Mouse (Mus musculus): ENCODE results near the gene Aldh1a2. TPM values are rescaled to one million over a fixed set of nuclear protein-coding genes. Genes with fewer than 3 reads are reported as not detected.

Aldh1a2 gene
- polyA plus RNA-seq, 1 experiment: 8.7 TPM

- Histone ChIP-seq H3K36me3 (ENCODE audit: control insufficient read depth, insufficient read depth, low read length) (no peaks in the 10 kb centered on the region), H3K27ac (ENCODE audit: insufficient read depth, low read depth, low read length) (no peak overlapping the region), H3K27me3 (replicated peaks; ENCODE audit: control insufficient read depth, insufficient read depth, low read length) (peaks cover 16% of the 10 kb centered on the region), H3K4me3 (ENCODE audit: insufficient read depth, low read depth, low read length) (no peak overlapping the region), H3K4me1 (ENCODE audit: control insufficient read depth, insufficient read depth, low read length) (no peaks in the 10 kb centered on the region)
- WGBS: 38% methylated on average over 20 of the region's 20 CpGs
- DNase-seq: no peak
- TF ChIP-seq POLR2A (IDR thresholded peaks at IDR 0.05; ENCODE audit: low read depth, low read length): no peak
- TF ChIP-seq CTCF (conservative IDR thresholded peaks at IDR 0.05; ENCODE audit: insufficient read depth, insufficient read length, low read depth, low read length): no peak
Measured at GRCm38 (mm10) chr9:71216996-71217792, 1.6 kb downstream of the Aldh1a2 start.

GRCm38 (mm10) chr9:71217793-71218095 lies 2.2 kb downstream of the Aldh1a2 start:
- WGBS: 77% methylated on average over 5 of the region's 5 CpGs

GRCm38 (mm10) chr9:71219161-71219560 lies 3.6 kb downstream of the Aldh1a2 start:
- WGBS: 92% methylated on average over 4 of the region's 4 CpGs

More at GRCm38 (mm10) chr9:71217793-71218095, 2.2 kb downstream of the Aldh1a2 start:
- no peak for TF ChIP-seq CTCF (conservative IDR thresholded peaks at IDR 0.05; ENCODE audit: insufficient read depth, insufficient read length, low read depth, low read length)
- no peak for TF ChIP-seq POLR2A (IDR thresholded peaks at IDR 0.05; ENCODE audit: low read depth, low read length)
- DNase-seq: no peak
- no peaks in the 10 kb centered on the region for H3K4me1 ChIP-seq (ENCODE audit: control insufficient read depth, insufficient read depth, low read length)
- H3K27ac ChIP-seq (ENCODE audit: insufficient read depth, low read depth, low read length): no peak overlapping the region
- no peak overlapping the region for H3K4me3 ChIP-seq (ENCODE audit: insufficient read depth, low read depth, low read length)
- no peaks in the 10 kb centered on the region for H3K36me3 ChIP-seq (ENCODE audit: control insufficient read depth, insufficient read depth, low read length)
- H3K27me3 ChIP-seq (replicated peaks; ENCODE audit: control insufficient read depth, insufficient read depth, low read length): peaks cover 16% of the 10 kb centered on the region

GRCm38 (mm10) chr9:71220401-71220800 lies 4.8 kb downstream of the Aldh1a2 start:
- no peak for DNase-seq
- peaks cover 13% of the 10 kb centered on the region for H3K27me3 ChIP-seq (replicated peaks; ENCODE audit: control insufficient read depth, insufficient read depth, low read length)
- H3K4me1 ChIP-seq (ENCODE audit: control insufficient read depth, insufficient read depth, low read length): no peaks in the 10 kb centered on the region
- H3K36me3 ChIP-seq (ENCODE audit: control insufficient read depth, insufficient read depth, low read length): no peaks in the 10 kb centered on the region
- H3K27ac ChIP-seq (ENCODE audit: insufficient read depth, low read depth, low read length): no peak overlapping the region
- H3K4me3 ChIP-seq (ENCODE audit: insufficient read depth, low read depth, low read length): no peak overlapping the region
- WGBS: 80% methylated on average over 2 of the region's 2 CpGs
- TF ChIP-seq CTCF (conservative IDR thresholded peaks at IDR 0.05; ENCODE audit: insufficient read depth, insufficient read length, low read depth, low read length): no peak
- TF ChIP-seq POLR2A (IDR thresholded peaks at IDR 0.05; ENCODE audit: low read depth, low read length): no peak

More at GRCm38 (mm10) chr9:71219161-71219560, 3.6 kb downstream of the Aldh1a2 start:
- Histone ChIP-seq H3K36me3 (ENCODE audit: control insufficient read depth, insufficient read depth, low read length) (no peaks in the 10 kb centered on the region), H3K27ac (ENCODE audit: insufficient read depth, low read depth, low read length) (no peak overlapping the region), H3K4me3 (ENCODE audit: insufficient read depth, low read depth, low read length) (no peak overlapping the region), H3K27me3 (replicated peaks; ENCODE audit: control insufficient read depth, insufficient read depth, low read length) (peaks cover 16% of the 10 kb centered on the region), H3K4me1 (ENCODE audit: control insufficient read depth, insufficient read depth, low read length) (no peaks in the 10 kb centered on the region)
- no peak for TF ChIP-seq CTCF (conservative IDR thresholded peaks at IDR 0.05; ENCODE audit: insufficient read depth, insufficient read length, low read depth, low read length)
- TF ChIP-seq POLR2A (IDR thresholded peaks at IDR 0.05; ENCODE audit: low read depth, low read length): no peak
- DNase-seq: no peak

- WGBS: 70% methylated on average over 10 of the region's 10 CpGs
- TF ChIP-seq POLR2A (IDR thresholded peaks at IDR 0.05; ENCODE audit: low read depth, low read length) (no peak), CTCF (conservative IDR thresholded peaks at IDR 0.05; ENCODE audit: insufficient read depth, insufficient read length, low read depth, low read length) (no peak)
- Histone ChIP-seq H3K27ac (ENCODE audit: insufficient read depth, low read depth, low read length) (no peak overlapping the region), H3K27me3 (replicated peaks; ENCODE audit: control insufficient read depth, insufficient read depth, low read length) (no peaks in the 10 kb centered on the region), H3K4me3 (ENCODE audit: insufficient read depth, low read depth, low read length) (no peak overlapping the region), H3K4me1 (ENCODE audit: control insufficient read depth, insufficient read depth, low read length) (no peaks in the 10 kb centered on the region), H3K36me3 (ENCODE audit: control insufficient read depth, insufficient read depth, low read length) (no peaks in the 10 kb centered on the region)
- DNase-seq: no peak
Measured at GRCm38 (mm10) chr9:71227226-71227970, 11.8 kb downstream of the Aldh1a2 start.

- H3K4me3 ChIP-seq (ENCODE audit: insufficient read depth, low read depth, low read length): no peak overlapping the region
- no peak overlapping the region for H3K27ac ChIP-seq (ENCODE audit: insufficient read depth, low read depth, low read length)
- WGBS: 49% methylated on average over 6 of the region's 6 CpGs
- no peaks in the 10 kb centered on the region for H3K4me1 ChIP-seq (ENCODE audit: control insufficient read depth, insufficient read depth, low read length)
- no peak for TF ChIP-seq CTCF (conservative IDR thresholded peaks at IDR 0.05; ENCODE audit: insufficient read depth, insufficient read length, low read depth, low read length)
- TF ChIP-seq POLR2A (IDR thresholded peaks at IDR 0.05; ENCODE audit: low read depth, low read length): no peak
- no peaks in the 10 kb centered on the region for H3K36me3 ChIP-seq (ENCODE audit: control insufficient read depth, insufficient read depth, low read length)
- DNase-seq: no peak
- H3K27me3 ChIP-seq (replicated peaks; ENCODE audit: control insufficient read depth, insufficient read depth, low read length): no peaks in the 10 kb centered on the region
Measured at GRCm38 (mm10) chr9:71230011-71230410, 14.4 kb downstream of the Aldh1a2 start.

GRCm38 (mm10) chr9:71236540-71236939 lies 21.0 kb downstream of the Aldh1a2 start:
- no peak for DNase-seq
- no peak overlapping the region for H3K4me3 ChIP-seq (ENCODE audit: insufficient read depth, low read depth, low read length)
- no peaks in the 10 kb centered on the region for H3K36me3 ChIP-seq (ENCODE audit: control insufficient read depth, insufficient read depth, low read length)
- 51% methylated on average over 1 of the region's 1 CpGs for WGBS
- no peaks in the 10 kb centered on the region for H3K27me3 ChIP-seq (replicated peaks; ENCODE audit: control insufficient read depth, insufficient read depth, low read length)
- H3K27ac ChIP-seq (ENCODE audit: insufficient read depth, low read depth, low read length): no peak overlapping the region
- no peaks in the 10 kb centered on the region for H3K4me1 ChIP-seq (ENCODE audit: control insufficient read depth, insufficient read depth, low read length)
- TF ChIP-seq CTCF (conservative IDR thresholded peaks at IDR 0.05; ENCODE audit: insufficient read depth, insufficient read length, low read depth, low read length): no peak
- no peak for TF ChIP-seq POLR2A (IDR thresholded peaks at IDR 0.05; ENCODE audit: low read depth, low read length)

Data from kidney, adult 2 months (tissue).